Mouse (Mus musculus): ENCODE data around the gene Rnf144a.

GRCm38 (mm10) chr12:26412802-26413201, 2.3 kb downstream of the Rnf144a start:
- TF ChIP-seq CTCF (IDR thresholded peaks at IDR 0.05; ENCODE audit: low read depth), result no peak
- no peak for TF ChIP-seq EP300 (IDR thresholded peaks at IDR 0.05; ENCODE audit: low read depth)
